Mouse (Mus musculus) lung, embryonic 15.5 days (tissue): ENCODE measurements around the gene Hist1h3e. TPM values are rescaled to one million over a fixed set of nuclear protein-coding genes. Genes with fewer than 3 reads are reported as not detected.
"Not testable (repeated sequence)": the region's sequence is repeated elsewhere in the genome, so short reads cannot be mapped to it uniquely, and the experiment has no call there.

Experiments used
- ATAC-seq: fragments of 200-750 bp; cut with Nextera tagmentation; 2 replicates; pipeline ENCODE4 v1.8.0; 2017; ENCODE audit warnings: moderate number of reproducible peaks, borderline replicate concordance; ENCODE audit not compliant: low FRiP score, low TSS enrichment; ENCODE audit errors: extremely low read depth
- H3K27ac ChIP-seq: fragments of 300-500 bp; sonication (generic); 2 replicates; pipeline ENCODE4 v1.5.1; 2015; ENCODE audit warnings: moderate library complexity, mild to moderate bottlenecking, inconsistent platforms
- H3K27me3 ChIP-seq: fragments of 300-500 bp; sonication (generic); 2 replicates; pipeline ENCODE4 v1.6.1; 2015; ENCODE audit warnings: inconsistent platforms
- H3K36me3 ChIP-seq: fragments of 300-500 bp; sonication (generic); 2 replicates; pipeline ENCODE4 v1.6.1; 2015; ENCODE audit warnings: inconsistent platforms
- H3K4me1 ChIP-seq: fragments of 300-500 bp; sonication (generic); 2 replicates; pipeline ENCODE4 v1.6.1; 2015; ENCODE audit warnings: inconsistent platforms
- H3K4me2 ChIP-seq: fragments of 300-500 bp; sonication (generic); 2 replicates; pipeline ENCODE4 v1.6.1; 2015; ENCODE audit warnings: inconsistent platforms, mild to moderate bottlenecking, moderate library complexity
- H3K4me3 ChIP-seq: fragments of 300-500 bp; sonication (generic); 2 replicates; pipeline ENCODE4 v1.5.1; 2015; ENCODE audit warnings: mild to moderate bottlenecking, inconsistent platforms
- H3K9ac ChIP-seq: fragments of 300-500 bp; sonication (generic); 2 replicates; pipeline ENCODE4 v1.6.1; 2015; ENCODE audit warnings: inconsistent platforms
- H3K9me3 ChIP-seq: fragments of 300-500 bp; sonication (generic); 2 replicates; pipeline ENCODE4 v1.6.1; 2016; ENCODE audit warnings: inconsistent platforms
- WGBS: fragments of 180-500 bp; shearing (Covaris S2); methylation state at CpG from one replicate; pipeline ENCODE4 v1.1.7; 2015; 5-methylcytosine and 5-hydroxymethylcytosine counted together
- polyA plus RNA-seq: library from polyadenylated mRNA; unstranded; fragments of >200 nt; fragmentation: Nextera tagmentation; extraction: Ambion mirVana; gene quantifications from 2 replicates; pipeline ENCODE4 v1.2.1, GENCODE M21; 2015

Hist1h3e gene
- polyA plus RNA-seq, 1 experiment from 2014 or later: 7.9 TPM

DNA sequence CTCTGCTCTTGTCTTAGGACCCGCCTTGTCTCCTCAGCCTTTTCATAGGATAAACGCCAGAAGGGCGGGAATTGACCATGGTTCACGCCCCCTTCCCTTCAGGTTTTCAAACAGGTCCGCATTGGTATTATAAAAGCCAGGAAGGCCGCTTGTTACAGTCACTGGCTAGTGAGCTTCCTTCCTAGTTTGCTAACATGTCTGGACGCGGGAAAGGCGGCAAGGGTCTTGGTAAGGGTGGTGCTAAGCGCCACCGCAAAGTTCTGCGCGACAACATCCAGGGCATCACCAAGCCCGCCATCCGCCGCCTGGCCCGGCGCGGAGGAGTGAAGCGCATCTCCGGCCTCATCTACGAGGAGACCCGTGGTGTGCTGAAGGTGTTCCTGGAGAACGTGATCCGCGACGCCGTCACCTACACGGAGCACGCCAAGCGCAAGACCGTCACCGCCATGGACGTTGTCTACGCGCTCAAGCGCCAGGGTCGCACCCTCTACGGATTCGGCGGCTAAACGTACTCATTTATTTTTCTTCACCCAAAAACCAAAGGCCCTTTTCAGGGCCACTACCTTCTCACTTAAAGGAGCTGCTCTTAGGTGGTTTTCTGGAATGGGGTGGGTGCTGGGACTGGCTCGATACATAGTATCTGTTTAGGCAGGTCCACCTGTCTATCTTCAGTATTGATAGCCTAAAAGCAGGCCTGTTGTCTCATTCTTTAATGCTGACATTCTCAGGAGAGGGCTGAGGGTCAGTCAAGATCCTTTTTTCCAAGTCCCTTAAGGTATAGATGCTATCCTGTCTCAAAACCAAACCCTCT is 19.4 kb upstream of the Hist1h3e start, which contains the start of gene Hist1h4d:
TSS of gene Hist1h4d (plus strand) at position 191 of the 811 bp plus-strand sequence.
- ATAC-seq: peak; percentile 90
- H3K4me3 ChIP-seq: peak within 1 kb of the TSS; percentile 53
- H3K4me1 ChIP-seq: peaks cover 41% of the 10 kb centered on the region
- H3K4me2 ChIP-seq: peak within 1 kb of the TSS; percentile 77
- H3K27me3 ChIP-seq: no peaks in the 10 kb centered on the region
- H3K27ac ChIP-seq: peak within 1 kb of the TSS; percentile 98
- under 1% methylated on average over 43 of the region's 43 CpGs for WGBS
- H3K9me3 ChIP-seq: no peaks in the 10 kb centered on the region
- no peaks in the 10 kb centered on the region for H3K36me3 ChIP-seq
- H3K9ac ChIP-seq: peak within 1 kb of the TSS; percentile 67

DNA sequence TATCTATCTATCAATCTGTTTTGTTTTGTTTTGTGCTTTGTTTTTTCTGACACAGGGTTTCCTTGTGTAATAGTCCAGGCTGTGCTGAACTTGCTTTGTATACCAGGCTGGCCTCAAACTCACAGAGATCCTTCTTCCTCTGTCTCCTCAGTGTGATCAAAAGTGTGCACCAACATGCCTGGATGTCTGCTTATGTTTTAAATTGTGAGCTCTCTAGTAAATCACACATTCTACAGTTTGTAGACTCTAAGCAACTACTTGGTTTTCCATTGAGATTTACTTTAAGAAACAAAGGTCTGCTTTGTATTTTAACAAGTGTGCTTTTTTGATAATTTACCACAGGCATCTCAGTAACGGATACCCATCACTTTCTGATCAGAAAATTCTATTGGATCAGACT is 15.7 kb upstream of the Hist1h3e start:
- Histone ChIP-seq H3K27ac (no peak overlapping the region), H3K4me3 (no peak overlapping the region), H3K4me2 (no peak overlapping the region), H3K36me3 (no peaks in the 10 kb centered on the region), H3K4me1 (peaks cover 27% of the 10 kb centered on the region; the same call in 1 of the 2 replicates), H3K9me3 (no peaks in the 10 kb centered on the region), H3K9ac (no peak overlapping the region), H3K27me3 (no peaks in the 10 kb centered on the region)
- WGBS: 79% methylated on average over 1 of the region's 1 CpGs
- ATAC-seq: no peak

DNA sequence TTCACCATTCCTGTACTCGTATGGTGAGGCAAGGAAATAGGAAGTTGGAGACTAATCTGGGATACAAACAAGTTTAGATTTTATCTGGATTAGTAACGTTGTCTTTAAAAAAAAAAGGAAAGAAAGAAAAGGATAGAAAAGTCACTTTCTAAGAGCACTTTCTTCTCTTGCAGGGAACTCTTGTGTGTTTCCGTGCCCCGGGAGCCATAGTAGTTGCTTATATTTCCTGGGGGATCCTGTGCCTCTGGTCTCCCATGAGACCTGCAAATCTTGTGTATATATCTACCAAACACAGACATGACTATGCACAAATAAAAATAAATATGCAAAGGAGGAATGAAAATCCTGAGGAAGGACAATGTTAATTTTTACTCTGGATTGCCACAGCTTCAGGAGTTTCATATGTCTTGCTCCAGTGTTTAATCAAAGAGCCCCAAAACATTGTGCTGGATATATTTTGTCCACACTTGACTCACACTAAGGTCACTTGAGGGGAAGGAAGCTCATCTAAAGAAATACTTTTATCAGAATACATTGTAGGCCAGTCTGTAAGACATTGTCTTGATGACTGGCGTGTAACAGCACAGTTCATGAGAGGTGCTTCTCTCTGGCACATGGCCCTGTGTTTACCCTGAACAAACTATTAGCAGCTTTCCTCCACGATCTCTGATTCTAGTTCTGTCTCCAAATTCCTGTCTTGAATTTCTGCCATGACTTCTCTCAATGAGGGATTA is 14.9 kb upstream of the Hist1h3e start:
- 23% methylated on average over 6 of the region's 6 CpGs for WGBS
- Histone ChIP-seq H3K4me1 (peaks cover 24% of the 10 kb centered on the region; the same call in 1 of the 2 replicates), H3K27me3 (no peaks in the 10 kb centered on the region), H3K4me3 (peak overlapping the region; percentile 47), H3K9me3 (no peaks in the 10 kb centered on the region), H3K4me2 (peak overlapping the region; percentile 54), H3K27ac (peak overlapping the region; percentile 92), H3K36me3 (no peaks in the 10 kb centered on the region), H3K9ac (peak overlapping the region; percentile 68)
- no peak for ATAC-seq

DNA sequence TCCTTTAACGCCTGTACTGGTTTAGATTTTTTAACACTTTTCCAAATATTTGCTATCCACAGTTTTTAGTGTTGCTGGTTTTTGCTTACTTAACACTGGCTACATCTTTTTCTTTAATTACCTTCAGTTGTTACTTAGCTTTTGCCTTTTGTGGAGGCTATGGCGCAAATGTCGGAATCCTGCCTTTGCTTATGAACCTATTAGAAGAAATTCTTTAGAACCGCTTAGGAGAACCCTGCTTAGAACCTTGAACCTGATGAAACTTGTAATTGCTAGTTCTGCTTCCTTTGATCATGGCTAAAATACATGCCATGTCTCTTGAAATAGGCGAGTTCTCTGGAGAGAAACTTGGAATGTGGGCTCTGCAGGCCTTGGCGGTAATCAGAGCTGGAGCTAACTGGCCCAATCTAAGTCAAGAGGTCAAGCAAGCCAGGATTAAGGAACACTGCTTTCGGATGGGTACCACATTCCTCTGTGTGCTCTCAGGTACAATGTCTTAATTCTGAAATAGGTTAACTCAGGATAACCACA is 14.2 kb upstream of the Hist1h3e start:
- peak overlapping the region; percentile 68 for H3K9ac ChIP-seq
- H3K36me3 ChIP-seq: no peaks in the 10 kb centered on the region
- ATAC-seq: no peak
- no peaks in the 10 kb centered on the region for H3K9me3 ChIP-seq
- H3K27me3 ChIP-seq: no peaks in the 10 kb centered on the region
- peaks cover 21% of the 10 kb centered on the region; the same call in 1 of the 2 replicates for H3K4me1 ChIP-seq
- peak overlapping the region; percentile 92 for H3K27ac ChIP-seq
- H3K4me2 ChIP-seq: peak overlapping the region; percentile 54
- WGBS: 3% methylated on average over 7 of the region's 7 CpGs
- H3K4me3 ChIP-seq: peak overlapping the region; percentile 47

DNA sequence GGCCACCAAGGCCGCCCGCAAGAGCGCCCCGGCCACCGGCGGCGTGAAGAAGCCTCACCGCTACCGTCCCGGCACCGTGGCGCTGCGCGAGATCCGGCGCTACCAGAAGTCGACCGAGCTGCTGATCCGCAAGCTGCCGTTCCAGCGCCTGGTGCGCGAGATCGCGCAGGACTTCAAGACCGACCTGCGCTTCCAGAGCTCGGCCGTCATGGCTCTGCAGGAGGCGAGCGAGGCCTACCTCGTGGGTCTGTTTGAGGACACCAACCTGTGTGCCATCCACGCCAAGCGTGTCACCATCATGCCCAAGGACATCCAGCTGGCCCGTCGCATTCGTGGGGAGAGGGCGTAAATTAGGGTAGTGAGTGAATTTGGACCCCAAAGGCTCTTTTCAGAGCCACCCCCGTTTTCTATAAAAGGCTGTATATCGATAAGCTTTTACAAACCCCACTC is 13.7 kb upstream of the Hist1h3e start:
- Histone ChIP-seq H3K4me1 (peaks cover 19% of the 10 kb centered on the region; the same call in 1 of the 2 replicates), H3K4me3 (peak overlapping the region; percentile 47), H3K27ac (peak overlapping the region; percentile 92), H3K4me2 (peak overlapping the region; percentile 54), H3K9ac (peak overlapping the region; percentile 68)
- H3K9me3 ChIP-seq, ATAC-seq, H3K36me3 ChIP-seq, H3K27me3 ChIP-seq: not testable (repeated sequence)
- 3% methylated on average over 8 of the region's 40 CpGs for WGBS

DNA sequence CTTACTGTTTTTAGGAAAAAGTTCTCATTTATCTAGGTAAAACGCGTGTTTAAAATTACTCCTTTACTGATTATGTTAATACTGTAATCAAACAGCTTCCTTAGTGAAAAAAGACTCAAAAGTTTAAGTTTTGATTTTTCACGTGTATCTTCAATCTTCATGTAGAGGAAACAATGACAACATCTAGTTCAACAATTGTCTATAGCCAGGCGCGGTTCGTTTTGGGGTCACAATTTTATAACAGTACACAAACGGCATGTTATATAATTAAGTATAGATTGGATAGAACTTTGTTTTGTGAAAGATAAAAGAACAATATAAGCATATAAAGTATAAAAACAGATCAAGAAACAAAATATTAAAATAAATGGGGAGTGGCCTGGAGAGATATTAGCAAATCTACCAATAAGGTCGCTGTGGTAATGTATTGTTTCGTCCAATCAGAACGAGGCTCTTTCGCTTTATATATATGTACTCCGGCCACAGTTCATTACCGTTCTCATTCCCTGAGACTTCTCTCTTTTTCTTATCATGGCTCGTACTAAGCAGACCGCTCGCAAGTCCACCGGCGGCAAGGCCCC is 13.2 kb upstream of the Hist1h3e start, which contains the start of gene Hist1h3d:
TSS of gene Hist1h3d (plus strand) at position 493 of the 581 bp plus-strand sequence.
- Histone ChIP-seq H3K4me2 (peak within 1 kb of the TSS; percentile 54), H3K27ac (peak within 1 kb of the TSS; percentile 92), H3K27me3 (no peaks in the 10 kb centered on the region), H3K4me3 (peak within 1 kb of the TSS; percentile 47), H3K9me3 (no peaks in the 10 kb centered on the region), H3K4me1 (peaks cover 14% of the 10 kb centered on the region; the same call in 1 of the 2 replicates), H3K36me3 (no peaks in the 10 kb centered on the region), H3K9ac (peak within 1 kb of the TSS; percentile 68)
- peak; percentile 67; the same call in 1 of the 2 replicates for ATAC-seq
- WGBS: under 1% methylated on average over 18 of the region's 18 CpGs

DNA sequence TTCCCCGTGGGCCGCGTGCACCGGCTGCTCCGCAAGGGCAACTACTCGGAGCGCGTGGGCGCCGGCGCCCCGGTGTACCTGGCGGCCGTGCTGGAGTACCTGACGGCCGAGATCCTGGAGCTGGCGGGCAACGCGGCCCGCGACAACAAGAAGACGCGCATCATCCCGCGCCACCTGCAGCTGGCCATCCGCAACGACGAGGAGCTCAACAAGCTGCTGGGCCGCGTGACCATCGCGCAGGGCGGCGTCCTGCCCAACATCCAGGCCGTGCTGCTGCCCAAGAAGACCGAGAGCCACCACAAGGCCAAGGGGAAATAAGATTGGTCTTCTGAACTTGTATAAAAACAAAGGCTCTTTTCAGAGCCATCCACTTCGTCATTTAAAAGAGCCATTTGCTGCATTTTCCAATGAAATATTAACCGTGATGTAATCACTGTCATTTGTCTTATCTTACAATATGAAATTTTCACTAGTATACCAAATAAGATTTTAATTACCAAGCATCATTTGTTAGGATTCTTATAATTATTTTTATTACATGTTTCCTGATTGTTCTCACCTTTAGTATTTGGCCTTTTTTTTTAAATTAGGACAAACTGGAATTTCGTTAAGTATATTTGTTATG is 12.5 kb upstream of the Hist1h3e start:
- H3K4me2 ChIP-seq: peak overlapping the region; percentile 67
- H3K9me3 ChIP-seq, H3K27me3 ChIP-seq, H3K36me3 ChIP-seq, H3K9ac ChIP-seq, ATAC-seq: not testable (repeated sequence)
- H3K27ac ChIP-seq: peak overlapping the region; percentile 98
- H3K4me3 ChIP-seq: peak overlapping the region; percentile 47
- WGBS: under 1% methylated on average over 11 of the region's 39 CpGs
- peaks cover 14% of the 10 kb centered on the region for H3K4me1 ChIP-seq

DNA sequence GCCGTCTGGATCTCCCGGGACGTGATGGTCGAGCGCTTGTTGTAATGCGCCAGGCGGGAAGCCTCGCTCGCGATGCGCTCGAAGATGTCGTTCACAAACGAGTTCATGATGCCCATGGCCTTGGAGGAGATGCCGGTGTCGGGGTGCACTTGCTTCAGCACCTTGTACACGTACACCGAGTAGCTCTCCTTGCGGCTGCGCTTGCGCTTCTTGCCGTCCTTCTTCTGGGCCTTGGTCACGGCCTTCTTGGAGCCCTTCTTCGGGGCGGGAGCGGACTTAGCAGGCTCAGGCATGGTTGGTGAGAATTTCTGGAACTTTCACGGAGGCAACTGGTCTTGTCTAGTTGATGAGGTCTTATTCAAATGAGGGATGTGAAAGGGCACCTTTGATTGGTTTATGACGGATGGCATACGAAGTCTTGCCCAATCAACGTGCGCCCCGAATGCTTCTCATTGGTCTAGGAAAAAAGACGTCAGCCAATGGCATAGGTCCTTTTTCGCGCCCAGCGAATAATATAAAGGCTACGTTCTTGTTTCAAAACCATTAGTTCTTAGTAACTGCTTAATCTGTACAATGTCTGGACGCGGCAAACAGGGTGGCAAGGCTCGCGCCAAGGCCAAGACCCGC is 11.8 kb upstream of the Hist1h3e start, which contains the start of the genes Hist1h2bf and Hist1h2ad:
TSS of gene Hist1h2bf (minus strand) at position 299 of the 627 bp plus-strand sequence.
TSS of gene Hist1h2ad (plus strand) at position 484 of the 627 bp plus-strand sequence.
- H3K4me3 ChIP-seq: peak within 1 kb of the TSS; percentile 47
- WGBS: under 1% methylated on average over 42 of the region's 42 CpGs
- peak within 1 kb of the TSS; percentile 98 for H3K27ac ChIP-seq
- not testable (repeated sequence) for H3K36me3 ChIP-seq, H3K27me3 ChIP-seq, H3K9me3 ChIP-seq
- peak within 1 kb of the TSS; percentile 67 for H3K4me2 ChIP-seq
- ATAC-seq: peak; percentile 90
- H3K4me1 ChIP-seq: peaks cover 14% of the 10 kb centered on the region
- H3K9ac ChIP-seq: peak within 1 kb of the TSS; percentile 63

DNA sequence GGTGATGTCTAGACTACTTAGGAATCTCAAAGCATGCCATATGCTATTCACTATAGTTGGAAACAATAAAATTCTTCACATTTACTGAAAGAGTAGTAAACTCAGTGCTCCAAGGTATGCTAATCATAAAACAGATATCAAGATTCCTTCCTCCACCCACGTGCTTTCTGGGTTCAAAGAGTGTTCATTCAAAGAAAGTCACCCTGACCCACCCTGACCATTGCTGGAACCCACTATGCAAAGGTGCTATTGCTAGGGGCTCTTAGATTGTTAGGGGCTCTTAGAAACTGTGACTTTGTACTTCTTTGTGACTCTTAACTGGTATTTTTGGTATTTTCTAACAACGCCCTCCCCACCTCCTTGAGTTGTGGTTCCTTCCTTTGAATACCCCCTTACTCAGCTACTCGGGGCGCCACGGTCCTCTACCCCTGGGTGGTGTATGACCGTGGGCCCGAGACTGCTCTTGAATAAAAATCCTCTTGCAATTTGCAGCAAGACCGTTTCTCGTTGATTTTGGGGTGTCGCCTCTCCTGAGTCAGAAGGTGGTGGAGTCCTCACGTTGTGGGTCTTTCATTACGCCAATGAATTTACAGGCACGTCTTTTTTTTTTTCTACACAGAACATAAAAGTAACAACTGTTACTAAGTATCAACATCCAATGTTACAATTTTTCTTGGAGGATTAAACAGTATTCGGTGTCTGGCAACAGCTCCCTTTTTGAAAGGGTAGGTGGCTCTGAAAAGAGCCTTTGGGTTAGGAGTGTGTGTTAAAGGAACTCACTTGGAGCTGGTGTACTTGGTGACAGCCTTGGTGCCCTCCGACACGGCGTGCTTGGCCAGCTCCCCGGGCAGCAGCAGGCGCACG is 11.1 kb upstream of the Hist1h3e start:
- peaks cover 14% of the 10 kb centered on the region for H3K4me1 ChIP-seq
- H3K27ac ChIP-seq: peak overlapping the region; percentile 98
- ATAC-seq, H3K9me3 ChIP-seq, H3K36me3 ChIP-seq, H3K27me3 ChIP-seq: not testable (repeated sequence)
- peak overlapping the region; percentile 47 for H3K4me3 ChIP-seq
- WGBS: 4% methylated on average over 20 of the region's 20 CpGs
- peak overlapping the region; percentile 63 for H3K9ac ChIP-seq
- peak overlapping the region; percentile 67 for H3K4me2 ChIP-seq
